Mouse (Mus musculus): ENCODE data around the gene Znrf3.

- no peak for TF ChIP-seq CTCF (IDR thresholded peaks at IDR 0.05; ENCODE audit: extremely low read depth, insufficient read depth, low read length)
- TF ChIP-seq POLR2A (IDR thresholded peaks at IDR 0.05; ENCODE audit: extremely low read depth, insufficient read depth, low read length), result no peak
These were observed 199.2 kb downstream of the Znrf3 start for GRCm38 (mm10) chr11:5245431-5245830.
